18 mouse cellular contexts compared by ENCODE assay signal in genomic region chr7:95598339-95598738, GRCm38 (mm10).
"Had no signal": no experiment of that assay in that cellular context is flagged by ENCODE, and none has a peak within 500 bp of the region (broad histone marks: within the 10 kb centered on the region; RNA-seq: fewer than 3 reads in every experiment).

No protein-coding gene starts in this region.

- H3K36me3 ChIP-seq: midbrain, embryonic 10.5 days; midbrain, embryonic 12.5 days; neural tube, embryonic 13.5 days; neural tube, embryonic 15.5 days had no signal

- H3K27ac ChIP-seq: midbrain, embryonic 10.5 days; midbrain, embryonic 12.5 days; neural tube, embryonic 13.5 days; neural tube, embryonic 15.5 days had no signal

- H3K4me3 ChIP-seq: midbrain, embryonic 10.5 days; midbrain, embryonic 12.5 days; myocyte; neural tube, embryonic 13.5 days; neural tube, embryonic 15.5 days had no signal

- H3K9me3 ChIP-seq: midbrain, embryonic 10.5 days; midbrain, embryonic 12.5 days; neural tube, embryonic 13.5 days; neural tube, embryonic 15.5 days had no signal

- H3K9ac ChIP-seq: midbrain, embryonic 12.5 days; neural tube, embryonic 13.5 days; neural tube, embryonic 15.5 days had no signal

- H3K4me1 ChIP-seq: midbrain, embryonic 10.5 days; midbrain, embryonic 12.5 days; neural tube, embryonic 13.5 days; neural tube, embryonic 15.5 days had no signal

- H3K27me3 ChIP-seq: midbrain, embryonic 12.5 days; neural tube, embryonic 13.5 days; neural tube, embryonic 15.5 days had no signal

- DNase-seq: lung, adult 18-20 months; lung, postnatal 10 days; lung, postnatal 4 days; midbrain, embryonic 14.5 days; retina, postnatal 1 day; right cerebral cortex, adult 18-20 months; right cerebral cortex, postnatal 25 days; right cerebral cortex, postnatal 4 days; spleen, adult 18-20 months; thymus, adult 18-20 months; thymus, postnatal 14 days; thymus, postnatal 36 days had no signal

- ATAC-seq: midbrain, embryonic 16.5 days had no signal

- H3K4me2 ChIP-seq: midbrain, embryonic 12.5 days; neural tube, embryonic 13.5 days; neural tube, embryonic 15.5 days had no signal
